Mouse (Mus musculus): ENCODE data around the gene Smarcd3. TPM values are rescaled to one million over a fixed set of nuclear protein-coding genes. Genes with fewer than 3 reads are reported as not detected.
A peak's percentile ranks its signal among the peaks of the same experiment; 100 is the strongest.

Smarcd3 gene
- polyA plus RNA-seq, 1 experiment from 2014 or later, result 44.2 TPM

DNA sequence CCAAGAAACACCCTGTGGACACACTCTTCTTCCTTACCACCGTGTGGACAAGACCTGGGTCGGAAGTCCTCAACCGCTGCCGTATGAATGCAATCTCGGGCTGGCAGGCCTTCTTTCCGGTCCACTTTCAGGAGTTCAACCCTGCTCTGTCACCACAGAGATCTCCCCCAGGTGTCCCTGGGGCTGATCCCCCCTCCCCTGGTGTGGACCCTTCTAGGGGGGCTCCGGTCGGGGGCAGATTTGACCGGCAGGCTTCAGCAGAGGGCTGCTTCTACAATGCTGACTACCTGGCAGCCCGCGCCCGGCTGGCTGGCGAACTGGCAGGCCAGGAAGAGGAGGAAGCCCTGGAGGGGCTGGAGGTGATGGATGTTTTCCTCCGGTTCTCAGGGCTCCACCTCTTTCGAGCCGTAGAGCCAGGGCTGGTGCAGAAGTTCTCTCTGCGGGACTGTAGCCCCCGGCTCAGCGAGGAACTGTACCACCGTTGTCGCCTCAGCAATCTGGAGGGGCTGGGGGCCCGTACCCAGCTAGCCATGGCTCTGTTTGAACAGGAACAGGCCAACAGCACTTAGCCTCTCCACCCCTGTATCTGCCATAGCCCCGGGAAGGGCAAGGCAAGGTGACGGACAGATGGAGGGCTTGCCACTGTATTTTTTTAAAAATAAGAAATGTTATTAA is 32.3 kb downstream of the Smarcd3 start:
- peaks cover 6% of the 10 kb centered on the region; the same call in 1 of the 2 replicates for H3K36me3 ChIP-seq (ENCODE audit: control insufficient read depth, insufficient read depth, low read length)
- no peak overlapping the region for H3K27ac ChIP-seq (replicated peaks; ENCODE audit: low read depth, low read length)
- no peak overlapping the region for H3K4me2 ChIP-seq (ENCODE audit: low read depth, severe bottlenecking)
- H3K9ac ChIP-seq (ENCODE audit: low read length), result no peak overlapping the region; the same call in 1 of the 2 replicates
- no peak for ATAC-seq (ENCODE audit: insufficient number of reproducible peaks, low FRiP score, low TSS enrichment, low read depth)
- H3K27me3 ChIP-seq (ENCODE audit: control insufficient read depth, insufficient read depth, low read length), result no peaks in the 10 kb centered on the region
- peaks cover 18% of the 10 kb centered on the region for H3K4me1 ChIP-seq (ENCODE audit: control insufficient read depth, insufficient read depth, low read length)
- DNase-seq (ENCODE audit: low spot score), result no peak
- 54% methylated on average over 24 of the region's 24 CpGs for WGBS
- H3K4me3 ChIP-seq (ENCODE audit: low read depth, low read length), result no peak overlapping the region
- H3K9me3 ChIP-seq (ENCODE audit: control insufficient read depth, low read length), result no peaks in the 10 kb centered on the region

DNA sequence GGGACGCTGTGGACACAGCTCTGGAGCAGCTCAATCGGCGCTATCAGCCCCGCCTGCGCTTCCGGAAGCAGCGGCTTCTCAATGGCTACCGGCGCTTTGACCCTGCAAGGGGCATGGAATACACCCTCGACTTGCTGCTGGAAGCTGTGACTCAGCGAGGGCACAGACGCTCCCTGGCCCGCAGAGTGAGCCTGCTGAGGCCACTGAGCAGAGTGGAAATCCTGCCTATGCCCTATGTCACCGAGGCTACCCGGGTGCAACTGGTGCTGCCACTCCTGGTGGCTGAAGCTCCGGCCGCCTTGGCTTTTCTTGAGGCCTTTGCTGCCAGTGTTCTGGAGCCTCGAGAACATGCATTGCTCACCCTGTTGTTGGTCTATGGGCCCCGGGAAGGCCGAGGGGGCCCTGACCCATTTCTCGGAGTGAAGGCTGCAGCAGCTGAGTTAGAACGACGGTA is 32.9 kb downstream of the Smarcd3 start:
- no peak overlapping the region for H3K4me3 ChIP-seq (ENCODE audit: low read depth, low read length)
- peak overlapping the region; percentile 5; the same call in 1 of the 2 replicates for H3K9ac ChIP-seq (ENCODE audit: low read length)
- WGBS, result 21% methylated on average over 23 of the region's 23 CpGs
- H3K9me3 ChIP-seq (ENCODE audit: control insufficient read depth, low read length), result no peaks in the 10 kb centered on the region
- peak overlapping the region; percentile 27; the same call in 1 of the 2 replicates for H3K4me2 ChIP-seq (ENCODE audit: low read depth, severe bottlenecking)
- no peaks in the 10 kb centered on the region for H3K27me3 ChIP-seq (ENCODE audit: control insufficient read depth, insufficient read depth, low read length)
- H3K4me1 ChIP-seq (ENCODE audit: control insufficient read depth, insufficient read depth, low read length), result peaks cover 14% of the 10 kb centered on the region
- no peak overlapping the region; the same call in 1 of the 2 replicates for H3K27ac ChIP-seq (replicated peaks; ENCODE audit: low read depth, low read length)
- peaks cover 6% of the 10 kb centered on the region; the same call in 1 of the 2 replicates for H3K36me3 ChIP-seq (ENCODE audit: control insufficient read depth, insufficient read depth, low read length)
- DNase-seq (ENCODE audit: low spot score) (no peak), ATAC-seq (ENCODE audit: insufficient number of reproducible peaks, low FRiP score, low TSS enrichment, low read depth) (no peak)

DNA sequence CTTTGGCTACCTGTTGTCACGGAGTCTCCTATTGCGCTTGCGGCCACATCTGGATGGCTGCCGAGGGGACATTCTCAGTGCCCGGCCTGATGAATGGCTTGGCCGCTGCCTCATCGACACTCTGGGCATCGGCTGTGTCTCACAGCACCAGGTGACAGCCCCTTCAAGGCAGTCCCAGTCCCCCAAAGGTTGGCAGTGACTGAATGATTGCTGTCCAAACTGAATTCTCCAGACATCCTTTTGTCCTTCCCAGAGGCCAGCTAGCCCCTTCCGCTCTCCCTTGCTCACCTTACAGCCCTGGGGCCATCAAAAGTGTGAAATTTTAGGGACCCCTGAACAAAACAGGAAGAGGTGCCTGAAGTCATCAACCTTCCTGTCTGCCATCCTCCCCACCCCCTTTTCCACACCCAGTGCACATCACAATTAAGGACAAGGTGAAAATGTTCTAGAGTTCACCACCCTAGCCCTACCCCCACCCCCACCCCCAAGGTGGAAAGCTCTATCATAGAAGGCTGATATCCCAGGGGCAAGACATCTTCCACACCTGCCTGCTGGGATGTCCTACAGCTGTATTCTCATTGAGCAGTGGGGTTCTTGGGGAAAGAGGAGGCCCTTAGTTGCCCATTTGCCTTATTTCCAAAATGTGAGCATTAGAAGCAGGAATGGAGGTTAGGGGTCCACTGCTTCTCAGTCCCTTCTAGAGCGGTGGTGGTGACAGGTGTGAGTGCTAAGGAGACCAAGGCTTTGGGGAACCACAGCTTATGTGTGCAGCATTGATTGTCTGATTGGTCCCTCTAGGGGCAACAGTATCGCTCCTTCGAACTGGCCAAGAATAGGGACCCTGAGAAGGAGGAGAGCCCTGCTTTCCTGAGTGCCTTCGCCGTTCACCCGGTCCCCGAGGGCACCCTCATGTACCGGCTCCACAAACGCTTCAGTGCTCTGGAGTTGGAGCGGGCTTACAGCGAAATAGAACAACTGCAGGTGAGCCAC is 34.4 kb downstream of the Smarcd3 start:
- 90% methylated on average over 20 of the region's 20 CpGs for WGBS
- no peaks in the 10 kb centered on the region for H3K9me3 ChIP-seq (ENCODE audit: control insufficient read depth, low read length)
- peaks cover 6% of the 10 kb centered on the region; the same call in 1 of the 2 replicates for H3K36me3 ChIP-seq (ENCODE audit: control insufficient read depth, insufficient read depth, low read length)
- no peak overlapping the region for H3K4me3 ChIP-seq (ENCODE audit: low read depth, low read length)
- H3K27ac ChIP-seq (replicated peaks; ENCODE audit: low read depth, low read length), result no peak overlapping the region
- no peak for ATAC-seq (ENCODE audit: insufficient number of reproducible peaks, low FRiP score, low TSS enrichment, low read depth)
- no peak for DNase-seq (ENCODE audit: low spot score)
- H3K27me3 ChIP-seq (ENCODE audit: control insufficient read depth, insufficient read depth, low read length), result no peaks in the 10 kb centered on the region
- no peak overlapping the region for H3K4me2 ChIP-seq (ENCODE audit: low read depth, severe bottlenecking)
- no peak overlapping the region for H3K9ac ChIP-seq (ENCODE audit: low read length)
- H3K4me1 ChIP-seq (ENCODE audit: control insufficient read depth, insufficient read depth, low read length), result peaks cover 14% of the 10 kb centered on the region

DNA sequence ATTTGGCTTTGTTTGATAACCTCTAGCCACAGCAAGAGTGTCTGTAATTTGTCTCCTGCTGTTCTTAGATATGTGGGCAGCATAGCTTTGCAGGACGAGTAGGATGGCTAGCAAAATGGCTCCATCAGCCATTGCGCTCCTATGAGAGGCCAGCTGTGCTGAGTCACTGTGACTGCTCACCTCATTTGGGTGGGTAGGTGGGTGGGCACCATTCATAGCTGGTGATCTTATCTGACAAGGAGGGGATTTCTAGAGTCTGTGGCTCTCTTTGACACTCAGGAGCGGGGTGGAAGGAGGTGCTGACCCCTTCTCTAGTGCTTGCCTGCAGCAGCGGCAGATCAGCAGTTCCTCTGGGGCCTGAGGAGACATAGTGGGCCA is 37.0 kb downstream of the Smarcd3 start:
- ATAC-seq (ENCODE audit: insufficient number of reproducible peaks, low FRiP score, low TSS enrichment, low read depth), result no peak
- Histone ChIP-seq H3K4me3 (ENCODE audit: low read depth, low read length) (peak overlapping the region; percentile 92), H3K9ac (ENCODE audit: low read length) (peak overlapping the region; percentile 76), H3K27ac (replicated peaks; ENCODE audit: low read depth, low read length) (no peak overlapping the region; the same call in 1 of the 2 replicates), H3K36me3 (ENCODE audit: control insufficient read depth, insufficient read depth, low read length) (peaks cover 2% of the 10 kb centered on the region; the same call in 1 of the 2 replicates), H3K9me3 (ENCODE audit: control insufficient read depth, low read length) (no peaks in the 10 kb centered on the region), H3K27me3 (ENCODE audit: control insufficient read depth, insufficient read depth, low read length) (no peaks in the 10 kb centered on the region), H3K4me1 (ENCODE audit: control insufficient read depth, insufficient read depth, low read length) (peaks cover 14% of the 10 kb centered on the region), H3K4me2 (ENCODE audit: low read depth, severe bottlenecking) (peak overlapping the region; percentile 85)
- WGBS, result 35% methylated on average over 4 of the region's 4 CpGs
- DNase-seq (ENCODE audit: low spot score), result no peak

DNA sequence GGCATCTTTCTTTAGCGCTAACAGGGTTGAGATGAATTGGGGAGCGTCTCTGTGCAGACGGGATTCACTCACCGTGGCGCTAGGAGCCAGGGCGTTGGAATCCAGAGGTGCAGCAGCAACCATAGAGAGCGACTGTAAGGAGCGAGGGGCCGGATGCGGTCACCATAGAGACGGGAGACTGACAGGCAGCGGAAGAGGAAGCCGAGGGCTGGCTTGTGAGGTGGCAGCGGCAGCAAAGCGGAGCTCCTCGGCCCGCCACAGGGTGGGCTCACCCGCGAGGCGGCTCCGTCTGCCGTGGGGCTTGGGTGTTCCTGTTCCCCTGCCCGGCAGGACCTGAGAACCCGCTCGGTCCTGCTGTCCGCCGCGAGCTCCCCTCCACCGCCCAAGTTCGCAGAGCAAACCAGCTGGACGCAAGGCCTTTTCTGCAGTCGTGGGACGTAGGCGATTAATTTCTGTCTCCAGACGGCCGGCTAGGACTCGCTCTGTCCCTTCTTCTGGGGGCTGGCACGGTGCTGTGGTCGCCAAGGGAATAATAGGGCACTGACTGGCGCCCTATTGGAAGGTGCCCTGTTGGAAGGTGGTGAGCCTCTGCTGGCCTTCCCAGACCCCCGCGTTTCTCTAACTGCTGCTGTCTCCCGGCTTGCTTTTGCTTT is 37.5 kb downstream of the Smarcd3 start, which contains the start of gene Chpf2:
Gene Chpf2, plus strand, starts transcription at position 195 of the 653 bp plus-strand sequence.
- H3K9ac ChIP-seq (ENCODE audit: low read length), result peak within 1 kb of the TSS; percentile 76
- ATAC-seq (ENCODE audit: insufficient number of reproducible peaks, low FRiP score, low TSS enrichment, low read depth) (peak; percentile 83), DNase-seq (ENCODE audit: low spot score) (peak; percentile 88)
- H3K27me3 ChIP-seq (ENCODE audit: control insufficient read depth, insufficient read depth, low read length), result no peaks in the 10 kb centered on the region
- H3K36me3 ChIP-seq (ENCODE audit: control insufficient read depth, insufficient read depth, low read length), result peaks cover 2% of the 10 kb centered on the region; the same call in 1 of the 2 replicates
- peak within 1 kb of the TSS; percentile 85 for H3K4me2 ChIP-seq (ENCODE audit: low read depth, severe bottlenecking)
- H3K4me3 ChIP-seq (ENCODE audit: low read depth, low read length), result peak within 1 kb of the TSS; percentile 92
- WGBS, result under 1% methylated on average over 43 of the region's 43 CpGs
- no peak within 1 kb of the TSS; the same call in 1 of the 2 replicates for H3K27ac ChIP-seq (replicated peaks; ENCODE audit: low read depth, low read length)
- peaks cover 14% of the 10 kb centered on the region for H3K4me1 ChIP-seq (ENCODE audit: control insufficient read depth, insufficient read depth, low read length)
- H3K9me3 ChIP-seq (ENCODE audit: control insufficient read depth, low read length), result no peaks in the 10 kb centered on the region

DNA sequence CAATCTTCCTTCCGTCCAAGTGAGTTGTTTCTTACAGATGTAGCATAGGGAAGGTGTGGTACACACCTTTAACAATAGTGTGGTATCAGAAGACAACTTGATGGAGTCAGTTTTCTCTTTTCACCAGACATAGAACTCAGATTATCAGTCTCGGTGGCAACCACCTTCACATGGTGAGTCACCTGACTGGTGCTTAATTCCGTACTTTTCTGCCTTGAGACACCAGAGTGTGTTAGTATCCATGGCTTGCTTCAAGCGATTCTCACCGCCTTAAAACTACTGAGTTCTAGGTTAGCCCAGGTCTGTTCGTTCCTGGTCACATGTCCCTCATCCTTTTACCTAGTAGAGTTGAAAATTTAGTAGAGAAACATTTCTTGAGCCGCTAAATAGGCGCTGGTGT is 38.1 kb downstream of the Smarcd3 start:
- Histone ChIP-seq H3K27ac (replicated peaks; ENCODE audit: low read depth, low read length) (no peak overlapping the region), H3K9ac (ENCODE audit: low read length) (peak overlapping the region; percentile 76), H3K4me1 (ENCODE audit: control insufficient read depth, insufficient read depth, low read length) (peaks cover 12% of the 10 kb centered on the region), H3K36me3 (ENCODE audit: control insufficient read depth, insufficient read depth, low read length) (peaks cover 2% of the 10 kb centered on the region; the same call in 1 of the 2 replicates), H3K4me2 (ENCODE audit: low read depth, severe bottlenecking) (peak overlapping the region; percentile 85), H3K9me3 (ENCODE audit: control insufficient read depth, low read length) (no peaks in the 10 kb centered on the region), H3K4me3 (ENCODE audit: low read depth, low read length) (peak overlapping the region; percentile 92), H3K27me3 (ENCODE audit: control insufficient read depth, insufficient read depth, low read length) (no peaks in the 10 kb centered on the region)
- peak; percentile 26; the same call in 1 of the 2 replicates for ATAC-seq (ENCODE audit: insufficient number of reproducible peaks, low FRiP score, low TSS enrichment, low read depth)
- WGBS, result 14% methylated on average over 8 of the region's 8 CpGs
- peak; percentile 28 for DNase-seq (ENCODE audit: low spot score)

DNA sequence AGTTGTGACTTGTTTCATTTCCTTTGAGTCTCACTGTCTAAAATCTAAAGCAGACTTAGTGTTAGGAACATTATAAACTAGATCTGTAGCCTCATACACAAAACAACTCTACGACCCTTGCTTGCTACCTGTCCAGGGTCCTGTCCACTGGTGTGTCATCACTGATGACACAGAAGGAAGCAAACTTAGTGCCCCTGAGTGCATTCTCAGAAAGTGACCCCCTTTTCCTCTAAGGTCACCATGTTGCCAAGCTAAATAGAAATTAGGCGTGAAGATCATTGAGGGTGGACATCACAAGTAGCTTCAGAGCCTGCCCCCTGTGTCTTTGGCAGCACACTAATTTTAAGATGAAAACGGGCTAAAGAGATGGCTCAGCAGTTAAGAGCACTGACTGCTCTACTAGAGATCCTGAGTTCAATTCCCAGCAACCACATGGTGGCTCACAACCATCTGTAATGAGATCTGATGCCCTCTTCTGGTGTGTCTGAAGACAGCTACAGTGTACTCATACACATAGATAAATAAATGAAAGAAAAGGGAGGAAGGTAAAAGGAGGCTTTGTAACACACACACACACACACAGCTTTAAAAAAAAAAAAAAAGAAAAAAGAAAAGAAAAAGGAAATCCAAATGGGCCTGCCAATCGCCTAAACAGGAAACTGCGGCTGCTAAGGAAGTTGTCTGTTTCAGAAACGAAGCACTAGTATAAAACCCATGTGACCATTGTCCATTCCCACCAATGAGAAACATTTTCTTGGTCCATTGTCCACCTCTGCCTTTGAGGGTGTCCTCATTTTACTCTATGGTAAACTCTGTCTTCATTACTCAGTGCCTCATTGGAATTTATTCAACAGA is 45.9 kb downstream of the Smarcd3 start:
- WGBS, result 76% methylated on average over 6 of the region's 6 CpGs
- Histone ChIP-seq H3K4me2 (ENCODE audit: low read depth, severe bottlenecking) (peak overlapping the region; percentile 39), H3K27ac (replicated peaks; ENCODE audit: low read depth, low read length) (no peak overlapping the region), H3K4me3 (ENCODE audit: low read depth, low read length) (peak overlapping the region; percentile 87), H3K36me3 (ENCODE audit: control insufficient read depth, insufficient read depth, low read length) (peaks cover 13% of the 10 kb centered on the region), H3K27me3 (ENCODE audit: control insufficient read depth, insufficient read depth, low read length) (no peaks in the 10 kb centered on the region), H3K9me3 (ENCODE audit: control insufficient read depth, low read length) (no peaks in the 10 kb centered on the region), H3K4me1 (ENCODE audit: control insufficient read depth, insufficient read depth, low read length) (peaks cover 6% of the 10 kb centered on the region; the same call in 1 of the 2 replicates), H3K9ac (ENCODE audit: low read length) (no peak overlapping the region)
- ATAC-seq (ENCODE audit: insufficient number of reproducible peaks, low FRiP score, low TSS enrichment, low read depth) (no peak), DNase-seq (ENCODE audit: low spot score) (no peak)
